Mouse (Mus musculus): ENCODE results near the gene Prkar2a. TPM values are rescaled to one million over a fixed set of nuclear protein-coding genes. Genes with fewer than 3 reads are reported as not detected.

Prkar2a gene
- polyA plus RNA-seq, 1 experiment from 2014 or later = 57.3 TPM

- no peaks in the 10 kb centered on the region for H3K27me3 ChIP-seq (ENCODE audit: control insufficient read depth, insufficient read depth, low read depth, low read length)
- H3K4me2 ChIP-seq (ENCODE audit: low read length) = peak within 1 kb of the TSS; percentile 73
- peak within 1 kb of the TSS; percentile 60 for H3K4me3 ChIP-seq (ENCODE audit: low read depth, low read length)
- 0 out of 2 replicates have a peak, but pooled peaks cover 2% of the 10 kb centered on the region for H3K36me3 ChIP-seq (ENCODE audit: control insufficient read depth, insufficient read depth, low read length)
- WGBS = 3% methylated on average over 34 of the region's 37 CpGs
- H3K27ac ChIP-seq (ENCODE audit: low read length) = no peak within 1 kb of the TSS; the same call in 1 of the 2 replicates
- peaks cover 10% of the 10 kb centered on the region for H3K4me1 ChIP-seq (ENCODE audit: control insufficient read depth, insufficient read depth, low read length)
- H3K9me3 ChIP-seq (replicated peaks; ENCODE audit: control insufficient read depth, low read length, poor library complexity, severe bottlenecking) = no peaks in the 10 kb centered on the region
- H3K9ac ChIP-seq (ENCODE audit: low read depth, low read length) = peak within 1 kb of the TSS; percentile 71
- ATAC-seq = peak; percentile 93
Measured at GRCm38 (mm10) chr9:108661677-108662612, 27.2 kb upstream of the Prkar2a start, which contains the start of gene Slc25a20. Slc25a20 (plus strand) TSS chr9:108662088.

DNA sequence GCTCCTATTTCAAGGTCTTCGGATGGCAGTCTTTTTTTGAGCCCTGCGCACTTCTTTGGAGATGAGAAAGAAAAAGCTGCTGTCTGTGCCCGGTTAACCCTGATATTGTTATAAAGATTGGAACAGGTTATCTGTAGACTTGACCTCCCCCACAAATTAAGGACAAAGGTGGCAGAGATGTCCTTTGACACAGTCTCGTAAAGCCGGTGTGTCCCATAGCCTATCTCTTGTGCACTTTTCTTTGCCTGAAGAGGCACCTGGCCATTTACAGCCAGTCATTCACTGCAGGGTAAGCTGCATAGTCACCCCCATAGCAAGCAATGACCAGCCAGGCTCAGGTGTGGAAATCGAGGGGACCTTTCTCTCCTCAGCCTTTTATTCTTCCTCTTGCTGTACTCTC, 26.5 kb upstream of the Prkar2a start:
- no peaks in the 10 kb centered on the region for H3K9me3 ChIP-seq (replicated peaks; ENCODE audit: control insufficient read depth, low read length, poor library complexity, severe bottlenecking)
- H3K27me3 ChIP-seq (ENCODE audit: control insufficient read depth, insufficient read depth, low read depth, low read length) = no peaks in the 10 kb centered on the region
- H3K4me3 ChIP-seq (ENCODE audit: low read depth, low read length) = peak overlapping the region; percentile 60
- H3K27ac ChIP-seq (ENCODE audit: low read length) = no peak overlapping the region
- peak overlapping the region; percentile 71 for H3K9ac ChIP-seq (ENCODE audit: low read depth, low read length)
- peak overlapping the region; percentile 73 for H3K4me2 ChIP-seq (ENCODE audit: low read length)
- no peak for ATAC-seq
- WGBS = 44% methylated on average over 6 of the region's 6 CpGs
- H3K36me3 ChIP-seq (ENCODE audit: control insufficient read depth, insufficient read depth, low read length) = 0 out of 2 replicates have a peak, but pooled peaks cover 2% of the 10 kb centered on the region
- peaks cover 10% of the 10 kb centered on the region for H3K4me1 ChIP-seq (ENCODE audit: control insufficient read depth, insufficient read depth, low read length)

GRCm38 (mm10) chr9:108669875-108670274, 19.2 kb upstream of the Prkar2a start:
- ATAC-seq = no peak
- Histone ChIP-seq H3K27ac (ENCODE audit: low read length) (no peak overlapping the region), H3K27me3 (ENCODE audit: control insufficient read depth, insufficient read depth, low read depth, low read length) (no peaks in the 10 kb centered on the region), H3K4me3 (ENCODE audit: low read depth, low read length) (no peak overlapping the region), H3K36me3 (ENCODE audit: control insufficient read depth, insufficient read depth, low read length) (peaks cover 20% of the 10 kb centered on the region), H3K4me2 (ENCODE audit: low read length) (no peak overlapping the region), H3K9me3 (replicated peaks; ENCODE audit: control insufficient read depth, low read length, poor library complexity, severe bottlenecking) (no peaks in the 10 kb centered on the region), H3K4me1 (ENCODE audit: control insufficient read depth, insufficient read depth, low read length) (no peaks in the 10 kb centered on the region), H3K9ac (ENCODE audit: low read depth, low read length) (no peak overlapping the region)
- WGBS = 52% methylated on average over 8 of the region's 8 CpGs

GRCm38 (mm10) chr9:108673151-108673550, 16.0 kb upstream of the Prkar2a start:
- Histone ChIP-seq H3K36me3 (ENCODE audit: control insufficient read depth, insufficient read depth, low read length) (peaks cover 24% of the 10 kb centered on the region), H3K27ac (ENCODE audit: low read length) (no peak overlapping the region), H3K9ac (ENCODE audit: low read depth, low read length) (no peak overlapping the region), H3K27me3 (ENCODE audit: control insufficient read depth, insufficient read depth, low read depth, low read length) (no peaks in the 10 kb centered on the region), H3K4me2 (ENCODE audit: low read length) (no peak overlapping the region), H3K9me3 (replicated peaks; ENCODE audit: control insufficient read depth, low read length, poor library complexity, severe bottlenecking) (no peaks in the 10 kb centered on the region), H3K4me1 (ENCODE audit: control insufficient read depth, insufficient read depth, low read length) (no peaks in the 10 kb centered on the region), H3K4me3 (ENCODE audit: low read depth, low read length) (no peak overlapping the region)
- WGBS = 49% methylated on average over 2 of the region's 2 CpGs
- no peak for ATAC-seq

DNA sequence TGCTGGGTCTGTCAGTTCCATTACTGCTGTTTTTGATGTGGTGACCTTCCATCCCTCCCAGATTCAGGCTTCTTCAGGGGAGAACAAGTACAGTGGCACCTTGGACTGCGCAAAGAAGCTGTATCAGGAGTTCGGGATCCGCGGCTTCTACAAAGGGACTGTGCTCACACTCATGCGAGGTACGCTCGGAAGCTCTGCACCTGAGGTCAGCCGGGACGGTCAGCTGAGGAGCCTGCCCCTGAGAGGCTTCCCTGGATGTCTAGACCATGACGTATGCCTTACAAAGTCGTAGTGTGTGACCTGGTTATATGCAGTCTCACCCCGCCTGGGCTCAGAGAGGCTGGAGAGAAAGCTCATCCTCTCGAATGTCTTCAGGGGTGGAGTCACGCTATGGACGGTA, 9.1 kb upstream of the Prkar2a start:
- Histone ChIP-seq H3K27ac (ENCODE audit: low read length) (no peak overlapping the region), H3K27me3 (ENCODE audit: control insufficient read depth, insufficient read depth, low read depth, low read length) (no peaks in the 10 kb centered on the region), H3K4me2 (ENCODE audit: low read length) (no peak overlapping the region), H3K9ac (ENCODE audit: low read depth, low read length) (no peak overlapping the region), H3K9me3 (replicated peaks; ENCODE audit: control insufficient read depth, low read length, poor library complexity, severe bottlenecking) (no peaks in the 10 kb centered on the region), H3K36me3 (ENCODE audit: control insufficient read depth, insufficient read depth, low read length) (peaks cover 34% of the 10 kb centered on the region), H3K4me3 (ENCODE audit: low read depth, low read length) (no peak overlapping the region), H3K4me1 (ENCODE audit: control insufficient read depth, insufficient read depth, low read length) (no peaks in the 10 kb centered on the region)
- WGBS = 92% methylated on average over 15 of the region's 15 CpGs
- ATAC-seq = no peak

DNA sequence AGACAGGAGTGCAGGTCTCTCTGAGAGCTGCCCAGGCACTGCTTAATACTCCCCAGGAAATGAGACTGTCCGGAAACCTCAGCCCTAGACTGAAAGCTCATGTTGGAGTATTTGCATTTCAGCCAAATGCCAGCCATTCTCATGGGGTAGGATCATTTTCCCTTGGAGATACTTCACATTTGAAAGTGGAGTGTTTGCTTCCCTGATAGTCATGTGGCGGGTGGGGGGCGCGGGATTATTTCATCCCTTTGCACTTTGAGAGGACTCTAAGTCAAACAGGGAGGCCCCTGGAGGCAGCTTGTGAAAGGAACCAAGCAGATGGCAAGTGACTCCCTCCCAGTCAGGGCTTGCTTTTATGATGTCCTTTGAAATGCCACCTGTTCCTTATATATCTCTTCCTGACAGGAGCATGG, 2.6 kb upstream of the Prkar2a start:
- Histone ChIP-seq H3K4me3 (ENCODE audit: low read depth, low read length) (no peak overlapping the region), H3K9ac (ENCODE audit: low read depth, low read length) (no peak overlapping the region), H3K27ac (ENCODE audit: low read length) (no peak overlapping the region), H3K4me2 (ENCODE audit: low read length) (no peak overlapping the region), H3K4me1 (ENCODE audit: control insufficient read depth, insufficient read depth, low read length) (peaks cover 17% of the 10 kb centered on the region), H3K27me3 (ENCODE audit: control insufficient read depth, insufficient read depth, low read depth, low read length) (no peaks in the 10 kb centered on the region), H3K36me3 (ENCODE audit: control insufficient read depth, insufficient read depth, low read length) (peaks cover 11% of the 10 kb centered on the region), H3K9me3 (replicated peaks; ENCODE audit: control insufficient read depth, low read length, poor library complexity, severe bottlenecking) (no peaks in the 10 kb centered on the region)
- no peak for ATAC-seq
- 18% methylated on average over 4 of the region's 4 CpGs for WGBS

DNA sequence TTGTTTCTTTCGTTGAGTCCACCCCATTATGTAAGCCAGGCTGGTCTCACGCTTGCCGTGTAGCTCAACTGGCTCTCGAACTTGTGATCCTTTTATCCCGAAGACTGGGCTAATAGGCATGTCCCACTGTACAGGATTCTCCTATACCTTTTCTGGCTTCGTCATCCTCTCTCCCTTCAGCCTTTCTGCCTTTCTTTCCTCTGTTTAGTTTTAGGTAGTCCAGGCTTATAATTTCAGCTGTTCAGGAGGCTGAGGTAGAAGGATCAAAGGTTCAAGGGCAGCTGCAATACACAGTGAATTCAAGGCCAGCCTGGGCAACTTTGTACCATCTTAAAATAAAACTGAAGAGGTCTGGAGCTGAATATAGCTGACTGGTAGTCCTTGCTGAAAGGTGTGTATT, 1.9 kb upstream of the Prkar2a start:
- H3K4me1 ChIP-seq (ENCODE audit: control insufficient read depth, insufficient read depth, low read length) = peaks cover 19% of the 10 kb centered on the region
- H3K4me2 ChIP-seq (ENCODE audit: low read length) = no peak overlapping the region
- no peak overlapping the region for H3K27ac ChIP-seq (ENCODE audit: low read length)
- H3K4me3 ChIP-seq (ENCODE audit: low read depth, low read length) = no peak overlapping the region
- peaks cover 11% of the 10 kb centered on the region for H3K36me3 ChIP-seq (ENCODE audit: control insufficient read depth, insufficient read depth, low read length)
- ATAC-seq = no peak
- no peak overlapping the region for H3K9ac ChIP-seq (ENCODE audit: low read depth, low read length)
- 72% methylated on average over 6 of the region's 6 CpGs for WGBS
- no peaks in the 10 kb centered on the region for H3K27me3 ChIP-seq (ENCODE audit: control insufficient read depth, insufficient read depth, low read depth, low read length)
- no peaks in the 10 kb centered on the region for H3K9me3 ChIP-seq (replicated peaks; ENCODE audit: control insufficient read depth, low read length, poor library complexity, severe bottlenecking)

- peaks cover 9% of the 10 kb centered on the region for H3K36me3 ChIP-seq (ENCODE audit: control insufficient read depth, insufficient read depth, low read length)
- H3K4me3 ChIP-seq (ENCODE audit: low read depth, low read length) = no peak overlapping the region
- H3K4me2 ChIP-seq (ENCODE audit: low read length) = no peak overlapping the region
- no peak for ATAC-seq
- no peaks in the 10 kb centered on the region for H3K27me3 ChIP-seq (ENCODE audit: control insufficient read depth, insufficient read depth, low read depth, low read length)
- peaks cover 19% of the 10 kb centered on the region for H3K4me1 ChIP-seq (ENCODE audit: control insufficient read depth, insufficient read depth, low read length)
- no peak overlapping the region for H3K9ac ChIP-seq (ENCODE audit: low read depth, low read length)
- H3K27ac ChIP-seq (ENCODE audit: low read length) = no peak overlapping the region
- 77% methylated on average over 2 of the region's 2 CpGs for WGBS
- no peaks in the 10 kb centered on the region for H3K9me3 ChIP-seq (replicated peaks; ENCODE audit: control insufficient read depth, low read length, poor library complexity, severe bottlenecking)
Measured at GRCm38 (mm10) chr9:108687686-108688085, 1.4 kb upstream of the Prkar2a start.

GRCm38 (mm10) chr9:108688451-108688850, 663 bp upstream of the Prkar2a start:
- ATAC-seq = no peak
- Histone ChIP-seq H3K27ac (ENCODE audit: low read length) (peak overlapping the region; percentile 24; the same call in 1 of the 2 replicates), H3K27me3 (ENCODE audit: control insufficient read depth, insufficient read depth, low read depth, low read length) (no peaks in the 10 kb centered on the region), H3K36me3 (ENCODE audit: control insufficient read depth, insufficient read depth, low read length) (peaks cover 6% of the 10 kb centered on the region; the same call in 1 of the 2 replicates), H3K9ac (ENCODE audit: low read depth, low read length) (no peak overlapping the region), H3K4me1 (ENCODE audit: control insufficient read depth, insufficient read depth, low read length) (peaks cover 25% of the 10 kb centered on the region), H3K4me2 (ENCODE audit: low read length) (no peak overlapping the region), H3K9me3 (replicated peaks; ENCODE audit: control insufficient read depth, low read length, poor library complexity, severe bottlenecking) (no peaks in the 10 kb centered on the region), H3K4me3 (ENCODE audit: low read depth, low read length) (no peak overlapping the region)
- WGBS = 76% methylated on average over 9 of the region's 9 CpGs
